Mouse (Mus musculus): Measurements from ENCODE around the gene C7.
"Not testable (repeated sequence)": the region's sequence is repeated elsewhere in the genome, so short reads cannot be mapped to it uniquely, and the experiment has no call there.

C7 gene

DNA sequence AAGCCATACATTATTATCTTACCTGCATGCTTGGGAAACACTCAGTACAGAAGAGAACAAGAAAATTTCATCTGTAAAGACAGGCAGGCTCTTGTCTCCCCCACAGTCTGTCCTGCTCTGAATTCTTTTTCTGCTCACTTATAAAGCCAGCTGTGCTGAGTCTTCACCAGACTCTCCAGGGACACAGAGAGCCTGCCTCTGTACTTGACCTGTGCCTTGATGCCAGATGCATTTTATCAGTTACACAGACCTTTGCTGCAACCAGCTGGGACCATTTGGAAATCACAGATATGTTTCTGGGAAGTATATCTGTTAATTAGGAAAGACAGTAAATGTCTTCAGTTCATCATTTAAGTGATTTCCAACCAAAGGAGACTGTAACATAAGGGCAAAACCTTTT lies at the start of gene C7:
Gene C7 (minus strand): TSS at position 106 of the 400 bp plus-strand sequence.
- DNase-seq (ENCODE audit: low spot score in 2 of 2): no peak

DNA sequence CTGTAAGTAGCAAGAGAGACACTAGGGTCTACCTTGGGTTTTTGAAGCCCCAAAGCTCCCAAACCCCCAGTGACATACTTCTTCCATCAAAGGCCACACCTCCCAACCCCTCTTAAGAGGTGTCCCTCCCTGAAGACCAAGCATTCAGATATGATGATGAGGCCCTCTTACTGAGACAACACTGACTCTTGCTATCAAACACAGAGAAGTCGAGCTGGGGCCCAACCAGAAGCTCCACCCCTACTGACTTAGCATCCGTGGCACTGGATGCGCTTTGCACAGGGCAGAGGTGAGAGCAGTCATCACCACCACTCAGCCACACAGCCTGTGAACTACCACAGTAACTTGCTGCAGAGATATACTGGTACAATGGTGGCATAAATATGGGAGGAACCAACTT lies 49.1 kb upstream of the C7 start:
- no peak for DNase-seq (ENCODE audit: low spot score in 2 of 2)

DNA sequence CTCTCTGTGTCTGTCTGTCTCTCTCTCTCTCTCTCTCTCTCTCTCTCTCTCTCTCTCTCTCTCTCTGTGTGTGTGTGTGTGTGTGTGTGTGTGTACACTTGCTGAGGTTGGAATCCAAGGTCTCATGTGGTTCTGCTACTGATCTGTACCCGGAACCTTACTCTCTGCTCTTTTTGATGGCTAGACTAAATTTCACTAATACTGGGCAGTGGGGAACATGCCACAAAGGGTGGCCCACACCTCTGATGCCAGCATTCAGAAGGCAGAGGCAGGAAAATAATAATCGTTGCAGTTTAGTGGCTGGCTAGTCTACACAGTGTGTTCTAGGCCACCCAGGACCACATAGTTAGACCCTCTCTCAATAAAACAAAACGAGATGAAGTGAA lies 45.1 kb upstream of the C7 start:
- DNase-seq (ENCODE audit: low spot score in 2 of 2): no peak

DNA sequence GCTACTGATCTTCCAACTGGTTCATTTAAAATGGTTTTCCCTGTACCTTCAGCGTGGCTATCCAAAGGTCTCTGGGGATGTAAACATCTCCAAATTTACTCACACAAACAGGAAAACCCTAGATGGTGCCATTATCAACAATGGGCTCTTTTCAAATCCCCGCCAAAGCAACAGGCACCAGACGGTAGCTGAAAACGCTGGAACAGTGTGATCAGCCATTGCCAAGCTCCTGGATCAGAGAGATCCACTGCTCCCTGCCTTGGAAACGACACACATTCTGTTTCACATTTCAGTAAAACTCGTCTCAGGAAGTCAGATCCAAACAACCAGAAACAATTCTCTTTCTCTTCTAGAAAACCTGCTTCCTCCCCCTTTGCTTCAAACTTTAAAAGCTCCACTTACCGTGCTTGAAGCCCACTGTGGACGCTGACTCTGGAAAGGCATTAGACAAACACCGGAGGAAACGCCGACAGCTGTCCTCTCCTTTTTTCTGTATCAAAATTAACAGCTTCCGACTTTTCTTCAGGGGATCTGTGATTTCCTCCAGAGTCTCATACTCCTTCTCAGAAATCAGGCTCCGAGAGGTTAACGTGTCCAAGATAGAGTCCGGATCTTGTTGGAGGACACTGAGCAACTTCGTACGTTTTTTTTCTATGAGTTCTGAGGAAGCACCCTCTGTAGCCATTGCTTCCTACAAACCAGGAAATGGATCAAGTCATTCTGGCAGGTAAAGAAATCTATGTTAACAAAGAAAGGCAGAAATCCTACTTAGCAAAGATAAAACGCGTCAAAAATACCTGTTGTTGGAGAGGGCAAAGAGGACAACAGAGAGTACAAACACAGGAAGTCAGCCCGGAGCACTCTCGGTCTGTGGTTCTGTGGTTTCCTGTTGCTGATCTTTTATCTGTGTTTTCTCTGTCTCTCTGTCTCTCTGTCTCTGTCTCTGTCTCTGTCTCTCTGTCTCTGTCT lies 44.4 kb upstream of the C7 start, which contains the start of gene Card6:
Gene Card6 (minus strand): TSS at position 854 of the 969 bp plus-strand sequence.
- DNase-seq (ENCODE audit: low spot score in 2 of 2): peak; percentile 77 to 80

DNA sequence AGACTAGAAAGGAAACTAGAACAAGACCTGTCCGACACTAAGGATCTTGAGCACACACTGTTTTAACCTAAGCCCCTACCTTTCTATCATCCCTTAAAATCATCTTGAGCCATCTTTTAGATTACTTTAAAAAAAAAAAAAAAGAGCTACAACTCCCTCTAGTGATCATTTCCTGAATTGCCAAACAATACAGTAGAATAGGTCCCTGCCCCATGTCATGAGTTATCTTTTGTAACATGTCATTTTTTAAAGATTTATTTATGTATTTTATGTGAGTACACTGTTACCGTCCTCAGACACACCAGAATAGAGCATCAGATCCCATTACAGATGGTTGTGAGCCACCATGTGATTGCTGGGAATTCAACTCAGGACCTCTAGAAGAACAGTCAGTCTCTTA lies 42.8 kb upstream of the C7 start:
- no peak for DNase-seq (ENCODE audit: low spot score in 2 of 2)

DNA sequence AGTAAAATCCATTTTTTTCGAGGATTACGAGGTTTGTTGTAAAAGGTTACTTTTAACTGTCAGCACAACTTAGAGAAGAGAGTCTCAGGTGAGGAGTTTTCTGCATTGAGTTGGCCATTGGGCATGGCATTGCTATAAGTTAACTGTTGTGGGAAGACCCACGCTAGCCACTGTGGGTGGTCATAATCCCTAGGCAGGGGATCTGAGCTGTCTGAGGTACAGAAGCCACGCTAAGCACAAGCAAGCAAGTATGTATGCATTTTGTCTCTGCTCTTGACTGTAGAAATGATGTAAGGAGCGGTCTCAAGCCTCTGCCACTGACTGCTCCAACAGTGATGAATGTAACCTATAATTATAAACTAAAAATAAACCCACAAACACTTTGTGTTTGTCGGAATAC lies 42.4 kb upstream of the C7 start:
- DNase-seq (ENCODE audit: low spot score in 2 of 2): no peak

DNA sequence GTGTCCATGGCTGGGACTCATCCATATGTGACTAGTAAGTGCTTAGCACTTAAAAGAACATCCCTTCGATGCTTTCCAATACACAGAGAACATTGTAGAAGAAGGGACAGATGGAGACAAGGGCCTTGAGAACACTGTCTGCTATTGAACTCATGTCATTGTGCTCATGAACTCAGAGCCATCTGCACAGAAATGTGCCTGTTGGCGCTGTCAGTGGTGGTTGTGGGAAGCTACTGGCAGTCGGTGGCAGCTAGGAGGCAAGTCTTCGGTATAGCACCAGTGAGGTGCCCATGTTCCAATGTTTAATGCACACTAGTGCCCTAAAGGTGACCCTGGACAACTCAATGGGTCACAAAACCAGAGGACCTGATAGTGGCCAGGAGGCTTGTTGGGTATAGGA lies 38.8 kb upstream of the C7 start:
- no peak for DNase-seq (ENCODE audit: low spot score in 2 of 2)

DNA sequence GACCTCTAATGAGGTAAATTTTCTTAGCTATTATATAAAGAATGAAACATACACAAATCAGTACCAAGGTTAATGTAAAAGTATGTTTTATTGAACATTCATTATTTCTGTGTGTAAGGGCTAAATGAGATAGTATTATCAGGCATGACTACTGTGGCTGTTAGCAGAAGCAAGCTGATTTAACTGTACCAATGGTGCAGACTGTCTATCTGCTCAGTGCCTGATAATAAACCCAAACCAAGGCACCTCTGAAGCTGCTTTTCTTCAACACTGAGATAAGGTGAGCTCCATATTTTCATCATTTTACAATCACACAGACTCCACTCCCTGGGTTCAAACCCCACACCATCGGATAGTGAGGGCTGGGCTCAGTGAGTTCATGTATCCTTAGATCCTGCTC lies 33.8 kb upstream of the C7 start:
- DNase-seq (ENCODE audit: low spot score in 2 of 2): no peak

DNA sequence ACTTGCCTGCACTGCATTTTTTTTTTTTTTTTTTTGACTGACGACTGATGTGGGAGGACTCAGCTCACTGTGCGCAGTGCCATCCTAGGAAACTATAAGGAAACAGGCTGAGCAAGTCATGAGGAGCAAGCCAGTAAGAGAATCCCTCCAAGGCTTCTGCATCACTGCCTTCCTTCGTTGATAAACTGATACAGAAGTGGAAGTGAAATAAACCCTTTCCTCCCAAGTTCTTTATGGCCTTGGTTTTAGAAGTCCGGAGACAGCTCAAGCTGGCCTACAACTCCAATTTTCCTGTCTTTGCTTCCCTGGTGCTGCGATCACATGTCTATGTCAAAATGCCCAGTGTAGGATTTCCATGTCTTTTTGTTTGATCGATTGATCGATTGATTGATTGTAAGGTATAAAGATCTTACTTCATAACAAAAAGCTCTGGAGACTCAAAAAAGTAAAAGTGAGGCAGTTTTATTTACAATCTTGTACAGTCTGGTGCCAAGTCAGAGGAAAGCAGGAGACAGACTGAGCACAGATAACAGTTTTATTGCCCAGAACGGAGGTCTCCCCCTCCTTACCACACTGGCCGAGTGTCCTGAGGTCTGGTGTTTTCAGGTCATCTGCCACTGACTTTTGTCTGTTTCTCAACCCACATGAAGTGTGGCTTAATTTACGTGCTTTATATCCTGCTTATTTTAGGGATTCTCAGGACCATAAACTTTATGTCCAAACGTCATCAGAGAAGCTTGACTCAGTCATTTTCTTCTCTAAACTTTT lies 32.2 kb upstream of the C7 start:
- DNase-seq (ENCODE audit: low spot score in 2 of 2): no peak

DNA sequence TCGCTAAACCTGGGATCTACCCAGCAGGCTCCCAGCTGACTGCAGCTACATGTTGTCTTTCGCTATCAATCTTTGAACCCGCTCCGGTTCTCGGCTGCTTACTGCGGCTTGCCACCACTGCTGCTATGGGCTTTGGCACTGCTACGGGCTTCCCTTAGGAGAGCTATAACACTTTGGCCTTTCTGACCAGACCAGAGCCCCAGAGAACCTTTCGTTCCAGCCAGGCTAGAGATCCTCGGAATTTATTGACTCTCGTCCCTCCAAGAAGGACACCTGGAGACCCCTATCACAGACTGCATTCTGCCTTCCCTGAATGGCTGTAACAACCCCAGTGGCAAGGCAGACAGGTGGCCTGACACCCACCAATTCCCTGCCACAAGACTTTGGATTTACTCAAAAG lies 26.6 kb upstream of the C7 start:
- no peak for DNase-seq (ENCODE audit: low spot score in 2 of 2)

DNA sequence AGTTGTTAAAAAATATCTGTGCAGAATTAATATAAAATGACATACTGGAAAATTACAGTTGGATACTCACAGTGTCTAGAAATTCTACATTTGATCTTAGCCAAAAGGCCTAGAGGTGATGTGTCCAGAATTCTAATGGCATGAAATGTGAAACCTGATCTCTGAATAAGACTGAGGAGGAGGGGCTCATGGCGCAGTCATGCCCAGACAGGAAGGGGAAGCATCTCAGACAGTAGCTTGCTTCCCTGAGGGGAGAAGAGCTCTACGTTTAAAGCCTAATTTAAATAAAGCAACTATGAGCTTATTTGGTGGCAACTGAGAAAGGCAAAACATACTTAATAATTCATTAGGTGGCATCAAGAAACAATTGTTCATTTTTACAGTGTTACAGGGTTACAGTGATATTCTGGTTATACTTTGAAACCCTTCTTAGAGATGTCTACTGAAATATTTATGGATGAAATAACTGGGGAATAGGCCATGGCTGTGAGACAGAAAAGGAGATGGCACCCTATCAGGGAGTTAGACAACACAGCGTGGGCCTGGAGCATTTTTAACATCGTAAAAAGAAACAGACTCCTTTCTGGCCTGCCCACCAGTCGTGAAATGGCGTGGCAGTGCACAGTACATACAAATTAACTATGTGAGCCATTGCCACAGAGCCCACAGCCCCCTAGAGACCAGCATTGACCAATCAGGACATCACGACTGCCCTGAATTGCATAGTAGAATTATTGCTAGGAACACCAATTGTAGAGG lies 25.5 kb upstream of the C7 start:
- DNase-seq (ENCODE audit: low spot score in 2 of 2): no peak

DNA sequence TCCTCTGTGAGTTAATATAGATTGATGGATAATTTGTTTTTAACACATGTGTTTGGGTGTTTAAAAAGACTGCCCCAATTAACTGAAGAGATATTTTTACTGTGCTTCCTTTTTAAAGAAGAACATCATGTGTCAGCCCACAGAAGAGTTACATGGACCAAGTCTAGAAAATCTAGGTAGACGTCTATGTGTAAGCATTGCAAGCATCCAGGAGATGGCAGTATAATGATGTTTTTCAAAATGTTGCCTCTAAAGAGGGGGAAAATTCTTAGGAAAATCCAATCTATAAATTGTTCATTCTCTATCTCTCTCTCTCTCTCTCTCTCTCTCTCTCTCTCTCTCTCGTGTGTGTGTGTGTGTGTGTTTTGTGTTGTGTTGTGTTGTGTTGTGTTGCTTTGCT lies 22.6 kb upstream of the C7 start:
- DNase-seq (ENCODE audit: low spot score in 2 of 2): no peak

DNA sequence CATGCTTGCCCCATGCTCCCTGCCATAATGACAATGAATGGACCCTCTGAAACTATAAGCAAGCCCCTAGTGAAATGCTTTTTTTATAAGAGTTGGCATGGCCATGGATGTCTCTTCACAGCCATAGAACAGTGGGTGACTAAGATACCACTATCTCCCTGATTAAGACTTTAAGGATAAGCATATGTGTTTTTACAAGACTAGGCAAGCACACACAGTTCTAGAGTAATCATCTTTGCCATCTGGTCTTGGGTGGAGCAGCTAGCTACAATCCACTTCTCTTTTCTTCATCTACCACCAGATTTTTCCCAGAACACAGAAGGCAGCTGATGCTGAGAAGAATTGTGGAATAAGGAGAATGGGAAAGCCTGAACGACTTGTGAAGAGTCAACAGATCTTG lies 17.7 kb upstream of the C7 start:
- DNase-seq (ENCODE audit: low spot score in 2 of 2): no peak

DNA sequence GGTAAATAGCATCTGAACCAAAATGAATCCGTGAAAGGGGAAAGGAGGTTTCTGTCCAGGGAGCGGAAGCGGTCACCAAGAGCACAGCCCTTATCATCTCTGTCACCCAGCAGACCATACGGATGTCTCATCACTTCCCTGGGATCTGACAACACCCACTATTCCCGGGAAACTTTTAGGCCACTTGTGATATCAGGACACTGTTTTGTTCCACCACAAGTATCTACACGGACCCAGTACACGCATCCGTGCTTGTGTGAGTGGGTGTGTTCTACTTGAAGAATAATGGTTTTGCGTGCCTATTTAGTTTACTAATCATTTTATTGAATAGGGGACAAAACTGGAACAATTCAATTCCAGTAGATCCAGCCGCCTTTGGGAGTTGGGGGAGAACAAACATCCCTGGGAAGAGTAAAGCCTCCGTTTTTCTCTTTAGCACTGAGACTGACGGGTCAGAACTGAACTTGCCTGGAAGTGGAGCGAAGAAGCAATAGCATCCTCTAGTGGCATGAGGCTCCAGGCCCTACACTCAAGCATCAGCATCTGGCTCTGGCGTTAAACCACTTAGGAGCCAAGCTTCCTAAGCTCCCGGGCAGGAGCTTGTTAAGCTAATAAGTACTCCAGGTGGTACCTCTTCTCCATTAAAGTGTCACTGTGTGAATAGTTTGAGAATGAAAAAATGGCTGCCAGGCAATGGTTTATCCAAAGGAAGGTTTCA lies 5.4 kb upstream of the C7 start:
- no peak for DNase-seq (ENCODE audit: low spot score in 2 of 2)

DNA sequence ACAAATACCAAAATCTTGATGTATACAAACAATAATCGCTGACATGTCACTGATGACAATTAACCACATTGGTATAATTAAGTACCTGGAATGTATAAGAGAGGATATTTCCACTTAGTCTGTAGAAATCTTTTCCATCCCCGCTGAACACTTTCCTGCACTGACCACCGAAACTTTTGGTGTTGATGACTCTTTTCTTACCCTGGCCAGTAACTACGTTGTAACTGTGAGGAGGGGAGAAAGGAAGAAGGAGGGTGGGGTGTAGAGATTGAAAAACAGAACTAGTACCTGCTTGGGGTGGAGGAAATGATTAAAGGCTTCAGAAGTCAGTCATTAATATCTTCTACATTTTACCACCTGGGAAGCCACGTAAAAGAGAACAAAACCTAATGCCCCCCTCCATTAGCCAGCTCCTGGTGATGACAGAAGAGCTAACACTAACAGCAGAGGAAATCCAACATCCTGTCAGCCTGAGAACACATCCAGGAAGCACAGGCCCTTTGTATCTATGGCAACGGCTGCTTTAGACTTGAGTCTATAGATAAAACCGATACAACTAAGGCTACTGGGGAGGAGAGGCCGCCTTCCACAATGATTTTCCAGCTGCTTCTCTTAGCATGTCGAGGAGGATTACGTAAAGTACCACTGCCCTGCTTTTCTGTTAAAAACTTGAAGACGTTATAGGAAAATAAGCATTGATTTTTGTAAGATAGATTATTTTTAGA lies 17.8 kb downstream of the C7 start:
- no peak for DNase-seq (ENCODE audit: low spot score in 2 of 2)

DNA sequence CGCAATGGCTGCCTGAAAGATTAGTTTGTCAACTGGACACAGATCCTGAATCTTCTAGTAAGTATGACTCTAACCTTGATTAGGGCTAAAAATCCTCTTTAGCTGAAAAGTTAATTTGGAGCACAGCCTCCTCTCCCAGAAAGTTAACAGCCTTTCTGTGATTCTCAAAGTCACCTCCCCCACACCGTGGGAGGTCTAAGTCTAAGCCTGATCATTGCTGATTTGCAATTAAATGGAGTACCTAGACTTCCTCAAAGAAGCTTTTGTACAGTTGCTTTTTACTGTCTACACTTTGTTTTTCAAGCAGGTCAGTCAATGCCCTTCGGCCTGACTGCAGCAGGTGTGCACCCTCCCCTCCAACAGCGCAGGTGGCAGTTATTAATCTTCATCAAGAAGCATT lies 34.3 kb downstream of the C7 start:
- DNase-seq (ENCODE audit: low spot score in 2 of 2): no peak

DNA sequence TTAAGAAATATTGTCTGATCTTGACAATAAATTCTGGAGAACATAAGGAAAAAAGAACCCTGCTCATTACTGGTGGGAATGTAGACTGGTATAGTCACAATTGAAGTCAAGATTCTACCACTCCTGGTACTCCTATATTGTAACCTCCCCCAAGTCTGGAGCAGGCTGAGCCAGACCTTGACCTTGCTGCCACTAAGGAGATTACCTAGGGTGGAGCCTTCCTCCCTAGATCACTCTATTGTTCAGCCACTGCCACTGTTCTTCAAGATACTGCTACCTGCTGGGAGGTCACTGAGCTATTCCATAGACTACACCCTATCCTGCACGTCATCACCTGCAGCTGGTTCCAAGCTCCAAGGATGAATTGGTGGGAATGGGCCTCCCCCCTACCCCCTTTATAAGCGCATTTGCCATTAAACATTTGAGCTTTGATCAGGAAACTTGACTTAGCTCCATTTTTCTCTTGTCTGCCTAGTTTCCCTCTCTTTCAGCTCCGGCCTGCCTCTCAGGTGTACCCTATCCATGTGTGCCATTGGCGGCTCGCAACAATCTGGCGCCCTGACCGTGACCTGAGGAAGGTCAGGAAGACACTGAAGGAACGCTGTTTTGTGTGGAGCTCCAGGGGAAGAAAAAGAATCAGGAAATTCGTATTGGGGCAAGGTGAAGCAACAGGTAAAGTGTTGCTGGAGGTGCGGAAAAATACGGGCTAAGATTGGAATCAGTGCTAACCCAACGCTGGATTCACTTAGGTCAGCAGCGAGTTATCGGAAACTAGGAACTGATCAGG lies 39.9 kb downstream of the C7 start:
- not testable (repeated sequence) for DNase-seq (ENCODE audit: low spot score in 2 of 2)

DNA sequence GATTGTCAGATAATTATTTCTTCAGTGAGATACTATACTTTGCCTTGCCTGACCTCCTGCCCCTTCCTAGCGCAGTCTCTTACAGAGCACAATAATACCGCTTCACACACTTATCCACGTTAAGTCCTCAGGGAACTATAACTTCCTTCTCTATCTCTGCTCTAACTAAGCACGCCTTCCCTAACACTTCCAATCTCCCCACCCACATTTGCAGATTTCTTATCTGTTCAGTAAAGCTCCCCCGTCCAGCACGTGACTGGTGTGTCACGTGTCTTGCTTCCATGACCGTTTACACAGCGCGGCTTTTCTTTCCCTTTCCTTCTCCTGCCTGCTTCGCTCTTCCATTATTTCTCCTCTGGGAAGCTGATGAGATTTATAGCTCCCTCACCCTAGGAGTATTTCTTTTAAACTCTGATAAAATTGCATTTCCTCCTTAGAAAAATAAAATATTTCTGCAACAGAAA lies 53.9 kb downstream of the C7 start:
- DNase-seq (ENCODE audit: low spot score in 2 of 2): no peak

DNA sequence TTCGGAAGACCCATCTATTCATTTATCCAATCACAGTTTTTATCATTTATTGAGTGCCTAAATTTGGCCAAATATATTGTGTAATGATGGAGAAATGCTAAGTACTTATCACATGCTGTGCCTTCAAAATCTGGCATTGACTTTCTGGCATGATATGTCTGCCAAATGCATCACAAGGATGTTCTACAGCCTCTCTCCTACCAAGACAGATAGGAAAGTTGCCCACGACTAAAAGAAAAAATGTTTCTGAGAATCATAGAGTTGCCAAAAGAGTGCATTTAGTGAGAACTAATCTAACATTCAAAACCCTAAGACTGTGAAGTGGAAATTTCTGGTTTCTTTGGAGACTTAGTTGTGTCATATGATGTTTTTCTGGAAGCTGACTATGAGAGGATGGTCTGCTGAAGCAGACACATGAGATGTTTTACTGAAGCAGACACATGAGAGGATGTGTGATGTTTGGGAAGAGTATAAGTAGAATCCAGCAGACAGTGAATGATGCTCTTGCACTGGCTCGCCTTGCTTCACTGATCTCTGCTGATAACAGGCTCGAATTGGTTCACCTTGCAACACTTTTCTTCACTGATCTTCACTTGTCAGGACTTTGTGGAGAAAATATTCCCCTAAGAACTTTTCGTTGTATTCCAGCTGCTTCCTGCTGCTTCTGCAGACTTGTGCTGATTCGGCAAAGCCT lies 59.9 kb downstream of the C7 start:
- no peak for DNase-seq (ENCODE audit: low spot score in 2 of 2)
